Mouse (Mus musculus): ENCODE measurements at regions not wholly inside any gene's neighbourhood (a gene's known extent, or its start where the extent isn't known, plus 50 kb on each side); places are given as distances from the start of the nearest gene placed in this dataset.

DNA sequence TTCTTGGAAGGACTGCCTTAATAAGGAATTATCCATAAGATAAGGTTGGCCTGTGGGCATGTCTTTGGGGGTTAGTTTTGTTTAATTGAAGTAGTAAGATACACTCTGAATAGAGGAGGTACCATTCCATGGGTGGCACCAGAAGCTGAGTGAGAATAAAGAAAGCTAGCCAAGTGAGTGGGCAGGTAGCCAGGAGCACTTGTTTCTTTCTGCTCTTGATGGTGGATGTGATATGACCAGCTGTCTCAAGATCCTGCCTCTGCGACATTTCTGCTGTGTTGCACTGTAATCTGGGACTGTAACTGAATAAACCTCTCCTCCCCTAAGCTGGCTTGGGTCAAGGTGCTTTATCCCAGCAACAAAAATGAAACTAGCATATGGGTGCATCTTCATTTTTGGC, 284.2 kb downstream of the Insc start:
- TF ChIP-seq CTCF (IDR thresholded peaks at IDR 0.05; ENCODE audit: borderline replicate concordance, insufficient read depth, low read depth, low read length) (no peak), POLR2A (IDR thresholded peaks at IDR 0.05; ENCODE audit: borderline replicate concordance, insufficient read depth, low read length) (no peak)

Measured in cerebellum, adult 2 months (tissue).